Mouse (Mus musculus): Measurements from ENCODE around the gene Parp4.

The Parp4 gene

GRCm38 (mm10) chr14:56617470-56617869, 42.1 kb downstream of the Parp4 start:
- no peak for DNase-seq

- DNase-seq, result no peak
These were observed 45.0 kb downstream of the Parp4 start for GRCm38 (mm10) chr14:56620425-56620824.

- DNase-seq, result no peak
These were observed 50.8 kb downstream of the Parp4 start for GRCm38 (mm10) chr14:56626202-56626601.

- peak; percentile 29 for DNase-seq
These were observed 52.9 kb downstream of the Parp4 start for GRCm38 (mm10) chr14:56628336-56628735.

- no peak for DNase-seq
These were observed 55.7 kb downstream of the Parp4 start for GRCm38 (mm10) chr14:56631109-56631508.

- peak; percentile 11 for DNase-seq
These were observed 71.8 kb downstream of the Parp4 start for GRCm38 (mm10) chr14:56647206-56647605.

- no peak for DNase-seq
These were observed 74.0 kb downstream of the Parp4 start for GRCm38 (mm10) chr14:56649448-56649847.

GRCm38 (mm10) chr14:56665651-56666050, 90.2 kb downstream of the Parp4 start:
- DNase-seq, result no peak

- DNase-seq, result no peak
These were observed 91.5 kb downstream of the Parp4 start for GRCm38 (mm10) chr14:56666909-56667308.

- DNase-seq, result peak; percentile 100
These were observed 92.8 kb downstream of the Parp4 start, which contains the start of gene Mphosph8 for GRCm38 (mm10) chr14:56667969-56668802. TSS of gene Mphosph8 (plus strand) at chr14:56668248.

GRCm38 (mm10) chr14:56669046-56669620, 93.7 kb downstream of the Parp4 start:
- no peak for DNase-seq

GRCm38 (mm10) chr14:56685426-56685825, 110.0 kb downstream of the Parp4 start:
- no peak for DNase-seq

- no peak for DNase-seq
These were observed 113.7 kb downstream of the Parp4 start for GRCm38 (mm10) chr14:56689116-56689515.

- no peak for DNase-seq
These were observed 114.3 kb downstream of the Parp4 start for GRCm38 (mm10) chr14:56689766-56690165.

- DNase-seq, result no peak
These were observed 120.1 kb downstream of the Parp4 start for GRCm38 (mm10) chr14:56695495-56695894.

- no peak for DNase-seq
These were observed 122.4 kb downstream of the Parp4 start for GRCm38 (mm10) chr14:56697836-56698235.

- DNase-seq, result no peak
These were observed 127.2 kb downstream of the Parp4 start for GRCm38 (mm10) chr14:56702644-56703043.

GRCm38 (mm10) chr14:56705687-56706086, 130.3 kb downstream of the Parp4 start:
- DNase-seq, result no peak
